Mouse (Mus musculus) liver, embryonic 15.5 days (tissue): ENCODE results near the gene Plin3. TPM values are rescaled to one million over a fixed set of nuclear protein-coding genes. Genes with fewer than 3 reads are reported as not detected.

Source experiments
- ATAC-seq: fragments of 200-750 bp; cut with Nextera tagmentation; 2 replicates; pipeline ENCODE4 v1.8.0; 2017; ENCODE audit warnings: moderate number of reproducible peaks, mild to moderate bottlenecking, moderate library complexity; ENCODE audit not compliant: insufficient read depth
- H3K27ac ChIP-seq: fragments of 300-500 bp; sonication (generic); replicated peaks from 2 replicates; pipeline ENCODE4 v1.5.1; 2015; ENCODE audit warnings: mild to moderate bottlenecking, inconsistent platforms
- H3K27me3 ChIP-seq: fragments of 300-500 bp; sonication (generic); 2 replicates; pipeline ENCODE4 v1.6.1; 2015; ENCODE audit warnings: mild to moderate bottlenecking, inconsistent platforms
- H3K36me3 ChIP-seq: fragments of 300-500 bp; sonication (generic); replicated peaks from 2 replicates; pipeline ENCODE4 v1.6.1; 2015; ENCODE audit warnings: moderate library complexity, mild to moderate bottlenecking, inconsistent platforms
- H3K4me1 ChIP-seq: fragments of 300-500 bp; sonication (generic); replicated peaks from 2 replicates; pipeline ENCODE4 v1.6.1; 2015; ENCODE audit warnings: inconsistent platforms
- H3K4me2 ChIP-seq: fragments of 300-500 bp; sonication (generic); 2 replicates; pipeline ENCODE4 v1.6.1; 2015; ENCODE audit warnings: moderate library complexity, mild to moderate bottlenecking, inconsistent platforms
- H3K4me3 ChIP-seq: fragments of 300-500 bp; sonication (generic); replicated peaks from 2 replicates; pipeline ENCODE4 v1.5.1; 2015; ENCODE audit warnings: mild to moderate bottlenecking, inconsistent platforms
- H3K9ac ChIP-seq: fragments of 300-500 bp; sonication (generic); 2 replicates; pipeline ENCODE4 v1.6.1; 2015; ENCODE audit warnings: moderate library complexity, mild to moderate bottlenecking, inconsistent platforms
- H3K9me3 ChIP-seq: fragments of 300-500 bp; sonication (generic); replicated peaks from 2 replicates; pipeline ENCODE4 v1.6.1; 2016; ENCODE audit warnings: inconsistent platforms
- WGBS: fragments of 180-500 bp; shearing (Covaris S2); methylation state at CpG from one replicate; pipeline ENCODE4 v1.1.7; 2015; ENCODE audit warnings: mixed read lengths; ENCODE audit not compliant: insufficient replicate concordance; 5-methylcytosine and 5-hydroxymethylcytosine counted together
- polyA plus RNA-seq: library from polyadenylated mRNA; unstranded; fragments of >200 nt; fragmentation: Nextera tagmentation; extraction: Ambion mirVana; gene quantifications from 2 replicates; pipeline ENCODE4 v1.2.1, GENCODE M21; 2015

Plin3 gene
- polyA plus RNA-seq, 1 experiment from 2014 or later, result 33.3 TPM

DNA sequence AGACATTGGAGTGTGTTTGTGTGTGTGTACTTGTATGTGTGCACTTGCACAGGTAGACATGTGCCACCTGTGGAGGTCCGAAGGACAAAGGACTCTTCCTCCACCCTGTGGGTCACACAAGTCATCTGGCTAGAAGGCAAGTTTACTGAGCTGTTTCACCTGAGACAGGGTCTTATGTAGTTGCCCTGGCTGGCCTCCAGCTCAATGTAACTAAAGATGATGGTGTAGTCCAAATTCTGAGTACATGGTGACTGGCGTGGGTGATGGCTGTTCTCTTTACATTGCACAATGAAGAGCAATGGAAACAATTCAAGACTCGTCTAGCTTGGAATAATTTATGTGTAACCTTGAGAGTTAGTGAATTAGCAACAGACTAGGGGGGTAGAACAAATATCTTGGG, 31.7 kb upstream of the Plin3 start:
- H3K4me2 ChIP-seq, result peak overlapping the region; percentile 80
- no peak overlapping the region for H3K4me3 ChIP-seq
- WGBS, result 63% methylated on average over 3 of the region's 3 CpGs
- no peaks in the 10 kb centered on the region for H3K9me3 ChIP-seq
- H3K27ac ChIP-seq, result no peak overlapping the region
- H3K4me1 ChIP-seq, result peaks cover 53% of the 10 kb centered on the region
- peaks cover 50% of the 10 kb centered on the region for H3K36me3 ChIP-seq
- H3K27me3 ChIP-seq, result no peaks in the 10 kb centered on the region
- H3K9ac ChIP-seq, result no peak overlapping the region
- no peak for ATAC-seq

DNA sequence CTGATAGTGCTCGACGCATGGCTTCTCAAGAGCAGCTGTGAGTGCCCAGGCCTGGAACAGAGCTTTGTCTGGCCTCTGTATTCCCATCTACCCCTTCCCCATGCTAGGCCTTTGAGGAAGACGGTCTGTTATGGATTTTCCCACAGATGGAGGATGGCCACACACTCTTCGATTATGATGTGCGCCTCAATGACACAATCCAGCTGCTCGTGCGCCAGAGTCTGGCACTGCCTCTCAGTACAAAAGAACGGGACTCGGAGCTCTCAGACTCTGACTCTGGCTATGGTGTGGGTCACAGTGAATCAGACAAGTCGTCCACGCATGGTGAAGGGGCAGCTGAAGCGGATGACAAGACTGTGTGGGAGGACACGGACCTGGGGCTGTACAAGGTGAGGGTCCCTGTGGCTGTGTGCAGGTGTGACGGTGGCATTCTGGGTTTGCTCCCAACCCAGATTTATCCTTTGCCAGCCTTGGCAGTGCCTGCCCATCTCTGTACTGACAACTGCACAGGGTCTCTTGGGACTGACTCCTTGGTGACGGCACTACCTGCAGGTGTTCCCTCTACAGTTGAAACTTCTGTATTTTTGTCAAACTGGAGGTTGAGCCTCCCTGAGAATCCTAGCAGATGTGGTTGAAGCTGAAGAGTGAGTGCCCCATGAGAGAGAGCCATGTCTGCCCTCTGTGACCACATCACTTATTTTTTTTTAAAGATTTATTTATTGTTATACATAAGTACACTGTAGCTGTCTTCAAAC, 16.7 kb upstream of the Plin3 start:
- no peak overlapping the region for H3K27ac ChIP-seq
- no peak overlapping the region for H3K4me3 ChIP-seq

DNA sequence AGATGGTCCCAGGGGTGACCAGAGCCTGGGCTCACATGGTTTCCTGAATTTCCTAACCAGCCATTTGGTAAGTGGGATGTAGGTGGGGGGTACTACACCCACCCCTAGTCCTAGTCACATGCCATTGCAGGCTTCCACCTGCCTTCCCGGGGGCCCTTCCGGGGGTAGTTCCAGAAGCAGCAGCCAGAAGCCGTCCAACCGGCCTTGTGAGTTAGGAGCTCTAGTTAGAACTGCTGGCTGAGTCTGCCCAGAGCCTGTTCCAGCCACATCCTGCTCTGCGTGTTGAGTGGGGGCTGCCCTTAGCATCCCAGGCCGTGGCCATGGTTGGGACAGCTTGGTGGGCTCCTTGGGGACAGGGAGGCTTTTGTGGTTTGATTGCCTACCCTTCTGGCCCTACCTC, 15.4 kb upstream of the Plin3 start:
- H3K4me3 ChIP-seq, result no peak overlapping the region
- 81% methylated on average over 6 of the region's 6 CpGs for WGBS
- H3K36me3 ChIP-seq, result peaks cover 83% of the 10 kb centered on the region
- H3K9me3 ChIP-seq, result no peaks in the 10 kb centered on the region
- peaks cover 47% of the 10 kb centered on the region for H3K4me1 ChIP-seq
- H3K27ac ChIP-seq, result no peak overlapping the region
- no peak overlapping the region for H3K4me2 ChIP-seq
- no peak for ATAC-seq
- H3K27me3 ChIP-seq, result no peaks in the 10 kb centered on the region
- no peak overlapping the region for H3K9ac ChIP-seq

More for the DNA sequence above, 16.7 kb upstream of the Plin3 start:
- Histone ChIP-seq H3K27me3 (no peaks in the 10 kb centered on the region), H3K4me1 (peaks cover 40% of the 10 kb centered on the region), H3K9ac (no peak overlapping the region), H3K36me3 (peaks cover 96% of the 10 kb centered on the region), H3K9me3 (no peaks in the 10 kb centered on the region), H3K4me2 (no peak overlapping the region)
- 86% methylated on average over 15 of the region's 15 CpGs for WGBS
- no peak for ATAC-seq

DNA sequence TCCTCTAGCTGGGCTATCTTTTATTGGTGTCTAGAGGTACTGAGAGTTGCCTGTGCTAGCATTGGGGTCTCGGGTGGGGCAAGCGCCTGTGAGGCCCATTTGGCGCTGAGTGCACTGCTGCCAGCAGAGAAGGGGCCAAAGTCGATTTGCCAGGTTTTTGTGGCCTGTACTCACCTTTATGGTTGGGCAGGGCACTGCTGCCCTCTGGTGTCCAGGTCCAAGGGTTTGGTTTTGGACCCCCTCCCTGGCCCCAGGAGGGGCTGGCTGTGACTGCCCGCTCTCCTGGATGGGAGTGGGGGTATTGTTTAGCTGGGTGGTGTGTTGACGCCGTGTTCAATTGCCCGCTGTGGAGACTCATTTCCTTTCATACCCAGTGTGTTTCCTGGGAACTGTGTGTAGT, 13.2 kb upstream of the Plin3 start:
- Histone ChIP-seq H3K4me3 (peak overlapping the region; percentile 83), H3K27me3 (no peaks in the 10 kb centered on the region), H3K4me2 (peak overlapping the region; percentile 99), H3K27ac (peak overlapping the region; percentile 22; the same call in 1 of the 2 replicates), H3K36me3 (peaks cover 61% of the 10 kb centered on the region), H3K9me3 (no peaks in the 10 kb centered on the region), H3K4me1 (peaks cover 62% of the 10 kb centered on the region), H3K9ac (peak overlapping the region; percentile 70; the same call in 1 of the 2 replicates)
- no peak for ATAC-seq
- 74% methylated on average over 8 of the region's 8 CpGs for WGBS

GRCm38 (mm10) chr17:56305156-56305555, 12.5 kb upstream of the Plin3 start:
- H3K36me3 ChIP-seq, result peaks cover 54% of the 10 kb centered on the region
- peak overlapping the region; percentile 70 for H3K9ac ChIP-seq
- no peaks in the 10 kb centered on the region for H3K27me3 ChIP-seq
- peaks cover 62% of the 10 kb centered on the region for H3K4me1 ChIP-seq
- peak overlapping the region; percentile 99 for H3K4me2 ChIP-seq
- WGBS, result 31% methylated on average over 9 of the region's 9 CpGs
- H3K9me3 ChIP-seq, result no peaks in the 10 kb centered on the region
- H3K4me3 ChIP-seq, result peak overlapping the region; percentile 83
- H3K27ac ChIP-seq, result peak overlapping the region; percentile 95
- ATAC-seq, result no peak

DNA sequence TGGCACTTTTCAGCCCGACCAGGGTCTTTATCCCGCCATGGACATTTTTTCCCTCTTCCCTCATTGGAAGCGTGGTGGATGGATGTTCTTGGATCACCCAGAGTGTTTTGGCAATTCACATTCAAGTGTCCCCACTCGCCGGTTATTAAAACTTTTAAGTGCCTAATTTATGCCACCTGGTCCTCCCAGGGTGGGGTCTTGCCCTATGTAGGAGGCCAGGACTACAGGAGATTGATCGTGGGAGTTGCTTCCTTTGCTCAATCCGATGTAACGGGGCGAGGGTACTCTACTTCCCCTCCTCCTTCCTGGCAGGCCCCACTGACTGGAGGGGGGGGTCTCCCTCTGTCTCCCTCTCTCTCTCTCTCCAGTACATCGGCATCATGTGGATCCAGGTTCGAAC, 12.0 kb upstream of the Plin3 start:
- H3K36me3 ChIP-seq, result peaks cover 50% of the 10 kb centered on the region
- no peaks in the 10 kb centered on the region for H3K9me3 ChIP-seq
- ATAC-seq, result no peak
- peaks cover 62% of the 10 kb centered on the region for H3K4me1 ChIP-seq
- H3K4me3 ChIP-seq, result peak overlapping the region; percentile 83
- 12% methylated on average over 11 of the region's 11 CpGs for WGBS
- no peaks in the 10 kb centered on the region for H3K27me3 ChIP-seq
- H3K4me2 ChIP-seq, result peak overlapping the region; percentile 99
- H3K27ac ChIP-seq, result peak overlapping the region; percentile 95
- peak overlapping the region; percentile 70 for H3K9ac ChIP-seq

GRCm38 (mm10) chr17:56303847-56304586, 11.3 kb upstream of the Plin3 start:
- H3K4me3 ChIP-seq, result peak overlapping the region; percentile 83
- under 1% methylated on average over 68 of the region's 68 CpGs for WGBS
- H3K9ac ChIP-seq, result peak overlapping the region; percentile 81
- no peaks in the 10 kb centered on the region for H3K9me3 ChIP-seq
- peak; percentile 86 for ATAC-seq
- H3K27me3 ChIP-seq, result no peaks in the 10 kb centered on the region
- H3K36me3 ChIP-seq, result peaks cover 43% of the 10 kb centered on the region
- H3K27ac ChIP-seq, result peak overlapping the region; percentile 95
- peaks cover 62% of the 10 kb centered on the region for H3K4me1 ChIP-seq
- peak overlapping the region; percentile 99 for H3K4me2 ChIP-seq

DNA sequence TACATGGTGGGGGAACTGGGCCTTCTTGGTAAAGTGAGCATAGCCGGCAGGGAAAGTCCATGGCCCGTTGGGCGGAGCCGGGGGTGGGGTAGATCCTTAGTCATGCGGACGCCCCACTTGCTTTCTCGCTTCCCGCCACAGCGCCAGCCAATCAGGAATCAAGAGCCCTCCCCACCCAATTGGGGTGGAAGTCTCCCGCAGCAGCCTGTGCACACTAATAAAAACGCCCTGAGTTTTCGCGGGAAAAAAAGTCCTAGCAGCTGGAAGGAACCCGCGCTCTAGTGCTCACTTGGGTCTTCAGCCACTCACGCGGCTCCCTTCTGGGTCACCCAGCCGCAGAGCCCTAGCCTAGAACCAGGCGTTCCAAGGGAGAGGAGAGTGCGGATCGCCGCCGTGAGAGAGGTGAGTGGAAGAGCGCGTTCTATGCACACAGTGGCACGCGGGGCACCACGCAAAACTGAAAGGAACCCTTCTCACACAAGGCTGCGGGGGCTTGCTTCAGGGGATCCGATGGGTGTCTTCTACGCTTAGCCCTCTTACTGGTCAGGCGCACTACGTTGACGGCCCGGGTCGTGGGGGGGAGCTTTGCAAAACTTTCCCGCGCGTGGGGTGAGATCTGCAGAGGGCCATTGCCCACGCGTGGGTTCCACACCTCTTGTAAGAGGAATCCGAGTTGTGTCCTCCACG, 10.6 kb upstream of the Plin3 start, which contains the start of gene Uhrf1:
Gene Uhrf1, plus strand, starts transcription at position 162 of the 687 bp plus-strand sequence.
- no peaks in the 10 kb centered on the region for H3K27me3 ChIP-seq
- peak within 1 kb of the TSS; percentile 81 for H3K9ac ChIP-seq
- peak; percentile 80 for ATAC-seq
- WGBS, result under 1% methylated on average over 43 of the region's 43 CpGs
- peak within 1 kb of the TSS; percentile 95 for H3K27ac ChIP-seq
- H3K4me3 ChIP-seq, result peak within 1 kb of the TSS; percentile 83
- H3K9me3 ChIP-seq, result no peaks in the 10 kb centered on the region
- H3K4me2 ChIP-seq, result peak within 1 kb of the TSS; percentile 99
- H3K36me3 ChIP-seq, result peaks cover 36% of the 10 kb centered on the region
- H3K4me1 ChIP-seq, result peaks cover 60% of the 10 kb centered on the region

- peak overlapping the region; percentile 81 for H3K9ac ChIP-seq
- peak; percentile 12 for ATAC-seq
- H3K4me1 ChIP-seq, result peaks cover 52% of the 10 kb centered on the region
- H3K4me3 ChIP-seq, result peak overlapping the region; percentile 83
- peak overlapping the region; percentile 95 for H3K27ac ChIP-seq
- no peaks in the 10 kb centered on the region for H3K27me3 ChIP-seq
- WGBS, result 37% methylated on average over 13 of the region's 13 CpGs
- H3K4me2 ChIP-seq, result peak overlapping the region; percentile 99
- no peaks in the 10 kb centered on the region for H3K9me3 ChIP-seq
- H3K36me3 ChIP-seq, result peaks cover 27% of the 10 kb centered on the region
Measured at GRCm38 (mm10) chr17:56302363-56302996, 9.8 kb upstream of the Plin3 start.

DNA sequence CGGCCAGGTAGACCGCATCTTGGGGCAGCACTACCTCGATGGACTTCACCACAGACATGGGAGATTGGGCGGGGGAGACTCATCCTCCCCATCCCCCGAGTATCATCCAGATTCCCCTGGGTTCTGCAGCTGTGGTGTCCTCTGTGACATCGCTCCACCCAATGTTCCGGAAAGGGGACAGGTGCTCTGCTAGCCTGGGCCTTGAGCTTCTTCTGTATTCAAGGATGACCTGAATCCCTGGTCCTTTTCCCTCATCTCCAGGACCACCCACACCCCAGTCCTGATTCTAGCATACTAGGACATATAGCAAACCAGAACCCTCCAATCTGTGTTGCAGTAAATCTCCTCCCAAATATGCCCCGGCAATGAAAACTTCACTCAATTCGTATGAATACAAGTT, 7.5 kb upstream of the Plin3 start, which contains the start of gene Arrdc5:
Gene Arrdc5, minus strand, starts transcription at position 101 of the 400 bp plus-strand sequence.
- H3K4me1 ChIP-seq, result peaks cover 29% of the 10 kb centered on the region
- no peaks in the 10 kb centered on the region for H3K27me3 ChIP-seq
- no peak within 1 kb of the TSS for H3K4me3 ChIP-seq
- no peak within 1 kb of the TSS for H3K27ac ChIP-seq
- no peak within 1 kb of the TSS for H3K9ac ChIP-seq
- no peak within 1 kb of the TSS for H3K4me2 ChIP-seq
- 77% methylated on average over 9 of the region's 9 CpGs for WGBS
- H3K36me3 ChIP-seq, result peaks cover 4% of the 10 kb centered on the region
- ATAC-seq, result no peak
- no peaks in the 10 kb centered on the region for H3K9me3 ChIP-seq
